Mouse (Mus musculus) kidney, embryonic 14.5 days (tissue): ENCODE data around the gene Tor4a. TPM values are rescaled to one million over a fixed set of nuclear protein-coding genes. Genes with fewer than 3 reads are reported as not detected.

ENCODE experiments used
- ATAC-seq: fragments of 200-750 bp; cut with Nextera tagmentation; 2 replicates; pipeline ENCODE4 v1.8.0; 2017; ENCODE audit warnings: moderate number of reproducible peaks, mild to moderate bottlenecking, moderate TSS enrichment, moderate library complexity; ENCODE audit not compliant: low FRiP score, low TSS enrichment
- H3K27ac ChIP-seq: fragments of 300-500 bp; sonication (generic); 2 replicates; pipeline ENCODE4 v1.5.1; 2014; ENCODE audit warnings: low read depth, mild to moderate bottlenecking, low read length, moderate library complexity, mixed read lengths
- H3K27me3 ChIP-seq: fragments of 300-500 bp; sonication (generic); 2 replicates; pipeline ENCODE4 v1.6.1; 2014; ENCODE audit warnings: mild to moderate bottlenecking, low read length; ENCODE audit not compliant: control insufficient read depth, insufficient read depth
- H3K36me3 ChIP-seq: fragments of 300-500 bp; sonication (generic); 2 replicates; pipeline ENCODE4 v1.6.1; 2014; ENCODE audit warnings: low read length, mixed read lengths; ENCODE audit not compliant: control insufficient read depth, insufficient read depth
- H3K4me1 ChIP-seq: fragments of 300-500 bp; sonication (generic); 2 replicates; pipeline ENCODE4 v1.6.1; 2014; ENCODE audit warnings: low read length, mixed read lengths; ENCODE audit not compliant: control insufficient read depth, insufficient read depth
- H3K4me2 ChIP-seq: fragments of 300-500 bp; sonication (generic); replicated peaks from 2 replicates; pipeline ENCODE4 v1.6.1; 2014; ENCODE audit warnings: low read depth, mild to moderate bottlenecking, low read length
- H3K4me3 ChIP-seq: fragments of 300-500 bp; sonication (generic); 2 replicates; pipeline ENCODE4 v1.5.1; 2014; ENCODE audit warnings: mild to moderate bottlenecking, low read length
- H3K9ac ChIP-seq: fragments of 300-500 bp; sonication (generic); 2 replicates; pipeline ENCODE4 v1.6.1; 2014; ENCODE audit warnings: low read depth, mild to moderate bottlenecking, low read length, moderate library complexity
- H3K9me3 ChIP-seq: fragments of 300-500 bp; sonication (generic); 2 replicates; pipeline ENCODE4 v1.6.1; 2016; ENCODE audit warnings: low read length; ENCODE audit not compliant: control insufficient read depth
- WGBS: fragments of 180-500 bp; shearing (Covaris S2); extraction: QIAGEN DNeasy Blood & Tissue Kit; methylation state at CpG from one replicate; pipeline ENCODE4 v1.1.7; 2014; 5-methylcytosine and 5-hydroxymethylcytosine counted together
- polyA plus RNA-seq: library from polyadenylated mRNA; unstranded; fragments of >200 nt; fragmentation: Nextera tagmentation; extraction: Ambion mirVana; gene quantifications from 2 replicates; pipeline ENCODE4 v1.2.1, GENCODE M21; 2014

Tor4a gene
- polyA plus RNA-seq, 1 experiment from 2014 or later = 11.3 TPM

DNA sequence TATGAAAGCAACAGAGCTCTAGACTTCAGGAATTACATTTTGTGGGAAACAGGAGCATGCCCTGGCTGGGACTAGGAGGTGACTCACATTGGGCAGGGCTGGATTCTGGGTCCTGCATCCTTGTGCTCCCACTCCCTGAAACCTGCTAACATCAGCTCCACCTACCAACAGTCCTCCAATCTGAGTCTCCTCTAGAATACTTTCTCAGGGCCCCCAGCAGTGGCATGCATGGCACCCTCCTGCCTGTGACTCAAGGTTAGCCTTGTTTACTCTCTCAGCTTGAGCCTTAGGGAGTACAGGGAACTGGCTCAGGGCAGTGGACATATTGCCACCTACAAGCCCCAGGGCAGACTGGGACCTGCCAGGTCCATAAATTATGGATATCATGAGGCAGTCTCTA is 41.4 kb upstream of the Tor4a start:
- Histone ChIP-seq H3K9me3 (no peaks in the 10 kb centered on the region), H3K27ac (no peak overlapping the region), H3K36me3 (no peaks in the 10 kb centered on the region), H3K4me3 (no peak overlapping the region), H3K4me2 (no peak overlapping the region), H3K4me1 (peaks cover 12% of the 10 kb centered on the region; the same call in 1 of the 2 replicates), H3K27me3 (peaks cover 10% of the 10 kb centered on the region; the same call in 1 of the 2 replicates), H3K9ac (no peak overlapping the region)
- no peak for ATAC-seq

DNA sequence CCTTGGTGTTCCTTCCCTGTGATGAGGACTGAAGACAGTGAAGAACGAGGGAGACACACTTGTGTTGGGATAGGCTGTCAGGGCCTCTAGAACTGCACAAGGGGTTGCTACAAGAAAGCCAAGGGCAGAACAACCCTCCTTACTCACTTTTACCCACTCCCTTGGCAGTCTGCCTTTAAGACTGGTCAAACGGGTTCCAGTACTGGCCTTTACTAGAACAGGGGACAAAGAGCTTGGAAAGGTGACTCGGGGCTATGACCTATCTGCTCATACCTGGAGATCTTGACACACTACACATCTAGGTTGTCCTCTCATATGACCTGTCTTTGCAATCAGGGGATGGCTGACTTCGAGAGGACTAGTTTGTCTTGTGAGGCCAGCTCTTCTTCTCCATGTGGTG is 40.8 kb upstream of the Tor4a start:
- Histone ChIP-seq H3K9ac (no peak overlapping the region), H3K27ac (no peak overlapping the region), H3K9me3 (no peaks in the 10 kb centered on the region), H3K4me3 (no peak overlapping the region), H3K36me3 (no peaks in the 10 kb centered on the region), H3K4me2 (no peak overlapping the region), H3K27me3 (peaks cover 6% of the 10 kb centered on the region; the same call in 1 of the 2 replicates), H3K4me1 (peaks cover 7% of the 10 kb centered on the region; the same call in 1 of the 2 replicates)
- WGBS = 58% methylated on average over 4 of the region's 4 CpGs
- ATAC-seq = no peak

DNA sequence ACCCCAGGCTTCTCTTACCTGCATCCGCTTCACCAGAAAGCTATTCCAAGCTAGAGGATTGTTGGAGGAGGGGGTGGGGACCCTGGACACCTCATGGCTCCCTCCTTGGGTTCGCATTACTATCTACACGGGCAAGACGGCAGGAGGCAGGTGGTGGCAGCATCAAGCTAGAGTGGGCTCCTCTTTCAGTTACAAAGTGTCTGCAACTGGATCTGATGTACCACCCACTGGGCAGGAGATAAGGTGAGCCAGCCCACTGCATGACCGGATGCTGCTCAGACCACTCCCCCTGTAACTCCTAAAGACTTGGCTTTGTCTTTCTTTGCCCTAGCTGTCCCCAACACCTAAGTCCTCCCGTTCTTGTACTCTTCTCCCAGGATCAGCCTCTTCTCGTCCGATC is 39.9 kb upstream of the Tor4a start, which contains the start of gene Rnf224:
Gene Rnf224 (minus strand): TSS at position 174 of the 400 bp plus-strand sequence.
- H3K36me3 ChIP-seq = no peaks in the 10 kb centered on the region
- no peak within 1 kb of the TSS for H3K9ac ChIP-seq
- H3K27me3 ChIP-seq = no peaks in the 10 kb centered on the region
- H3K4me1 ChIP-seq = peaks cover 5% of the 10 kb centered on the region; the same call in 1 of the 2 replicates
- H3K9me3 ChIP-seq = no peaks in the 10 kb centered on the region
- H3K4me2 ChIP-seq = no peak within 1 kb of the TSS
- ATAC-seq = no peak
- no peak within 1 kb of the TSS for H3K4me3 ChIP-seq
- 32% methylated on average over 8 of the region's 8 CpGs for WGBS
- H3K27ac ChIP-seq = no peak within 1 kb of the TSS

DNA sequence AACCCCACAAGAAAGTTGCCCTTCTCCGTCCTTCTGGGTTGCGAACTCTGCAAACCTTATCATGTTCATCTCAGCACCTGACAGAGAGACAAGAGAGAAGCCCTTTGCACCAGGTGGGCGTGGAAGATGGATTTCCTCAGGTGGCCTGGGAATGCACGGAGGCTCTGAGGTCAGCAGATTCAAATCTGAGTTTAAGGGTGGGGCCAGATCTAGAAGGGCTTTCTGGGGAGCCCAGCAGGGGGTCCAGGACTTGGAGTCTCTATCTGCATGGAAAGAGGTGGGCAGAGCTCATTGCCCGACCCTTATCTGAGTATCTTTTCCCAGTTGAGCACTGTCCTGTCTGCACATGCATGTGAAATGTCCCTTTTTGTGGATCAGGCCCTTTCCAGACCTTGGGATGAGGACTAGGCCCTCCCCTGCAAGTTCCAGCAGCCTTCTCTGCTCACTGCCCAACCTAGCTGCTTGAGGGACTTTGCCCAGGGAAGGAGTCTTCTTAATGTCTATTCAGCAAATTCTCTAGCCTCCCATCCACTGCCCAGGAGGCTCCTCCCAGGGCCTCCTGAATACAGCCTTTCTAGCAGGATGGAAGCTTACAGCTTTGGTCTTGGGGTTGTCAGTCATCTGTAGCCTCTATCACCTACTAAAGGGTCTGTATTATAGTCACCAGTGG is 38.0 kb upstream of the Tor4a start:
- no peak overlapping the region for H3K4me3 ChIP-seq
- H3K9me3 ChIP-seq = no peaks in the 10 kb centered on the region
- no peak for ATAC-seq
- H3K4me2 ChIP-seq = no peak overlapping the region
- WGBS = 68% methylated on average over 5 of the region's 5 CpGs
- H3K9ac ChIP-seq = no peak overlapping the region
- no peaks in the 10 kb centered on the region for H3K36me3 ChIP-seq
- no peak overlapping the region for H3K27ac ChIP-seq
- H3K27me3 ChIP-seq = no peaks in the 10 kb centered on the region
- no peaks in the 10 kb centered on the region for H3K4me1 ChIP-seq

DNA sequence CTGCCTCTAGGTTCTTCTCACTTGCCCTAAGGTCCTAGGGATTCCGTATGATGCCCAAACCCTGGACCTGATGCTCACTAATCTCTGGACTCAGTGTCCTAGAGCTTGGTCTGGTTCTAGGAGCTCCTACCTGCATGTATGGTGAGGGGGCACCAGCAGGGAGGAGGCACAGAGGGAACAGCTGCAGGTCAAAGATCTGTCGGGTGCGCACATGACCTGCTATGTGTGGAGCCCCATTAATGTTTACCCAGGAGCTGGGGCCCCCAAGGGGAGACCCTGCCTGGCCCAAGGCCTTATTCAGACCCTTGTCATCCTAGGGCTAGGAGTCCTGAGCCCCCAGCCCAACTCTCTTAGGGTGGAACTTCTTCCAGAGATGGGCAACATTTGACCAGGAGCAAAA is 37.4 kb upstream of the Tor4a start, which contains the start of gene Slc34a3:
Gene Slc34a3 (minus strand): TSS at position 315 of the 400 bp plus-strand sequence.
- no peak within 1 kb of the TSS for H3K4me3 ChIP-seq
- H3K27ac ChIP-seq = no peak within 1 kb of the TSS
- ATAC-seq = no peak
- 68% methylated on average over 3 of the region's 3 CpGs for WGBS
- H3K27me3 ChIP-seq = no peaks in the 10 kb centered on the region
- H3K4me1 ChIP-seq = no peaks in the 10 kb centered on the region
- no peaks in the 10 kb centered on the region for H3K9me3 ChIP-seq
- H3K9ac ChIP-seq = no peak within 1 kb of the TSS
- H3K4me2 ChIP-seq = no peak within 1 kb of the TSS
- H3K36me3 ChIP-seq = no peaks in the 10 kb centered on the region

DNA sequence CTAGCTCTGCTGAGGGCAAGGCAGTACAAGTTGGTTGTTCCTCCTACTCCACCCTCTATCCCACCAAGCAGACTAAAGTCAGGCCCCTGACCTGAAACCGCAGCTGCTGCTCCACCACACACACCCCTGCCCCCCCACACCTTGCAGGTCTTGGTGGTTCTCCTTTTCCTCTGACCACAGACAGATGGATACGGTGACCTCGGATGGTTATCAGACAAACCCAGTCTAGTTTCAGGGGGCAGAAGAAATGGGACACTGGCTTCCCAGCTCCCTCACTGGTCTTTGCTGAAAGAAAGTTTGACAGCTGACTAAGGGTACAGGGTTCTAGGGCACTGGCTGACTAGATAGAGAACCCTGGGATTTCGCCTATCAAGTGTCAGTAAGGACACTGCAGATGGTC is 36.7 kb upstream of the Tor4a start:
- no peak for ATAC-seq
- 85% methylated on average over 4 of the region's 4 CpGs for WGBS
- Histone ChIP-seq H3K27ac (no peak overlapping the region), H3K9me3 (no peaks in the 10 kb centered on the region), H3K4me3 (no peak overlapping the region), H3K4me1 (no peaks in the 10 kb centered on the region), H3K4me2 (no peak overlapping the region), H3K27me3 (no peaks in the 10 kb centered on the region), H3K9ac (no peak overlapping the region), H3K36me3 (no peaks in the 10 kb centered on the region)

DNA sequence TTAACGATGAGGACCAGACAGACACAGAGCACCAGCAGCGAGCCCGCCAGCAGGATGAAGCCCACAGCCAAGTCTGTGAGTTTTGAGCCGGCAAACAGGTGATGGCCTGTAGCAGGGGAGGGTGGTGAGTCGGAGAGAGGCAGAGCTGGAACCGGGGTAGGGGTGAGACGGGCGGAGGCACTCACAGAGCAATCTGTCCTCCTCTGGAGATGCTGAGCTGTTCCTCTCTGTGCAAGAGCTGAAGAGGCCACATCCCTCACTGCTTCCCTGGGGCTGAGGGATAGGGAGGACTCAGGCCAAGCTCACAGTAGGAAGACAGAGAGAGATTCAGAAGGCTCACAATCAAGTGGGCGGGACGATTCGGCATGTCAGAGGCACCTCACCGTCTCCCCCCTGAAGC is 34.4 kb upstream of the Tor4a start:
- no peaks in the 10 kb centered on the region for H3K36me3 ChIP-seq
- H3K4me2 ChIP-seq = no peak overlapping the region
- no peaks in the 10 kb centered on the region for H3K27me3 ChIP-seq
- H3K27ac ChIP-seq = no peak overlapping the region
- WGBS = 57% methylated on average over 12 of the region's 12 CpGs
- no peak overlapping the region for H3K9ac ChIP-seq
- H3K9me3 ChIP-seq = no peaks in the 10 kb centered on the region
- H3K4me1 ChIP-seq = peaks cover 5% of the 10 kb centered on the region; the same call in 1 of the 2 replicates
- no peak for ATAC-seq
- no peak overlapping the region for H3K4me3 ChIP-seq

DNA sequence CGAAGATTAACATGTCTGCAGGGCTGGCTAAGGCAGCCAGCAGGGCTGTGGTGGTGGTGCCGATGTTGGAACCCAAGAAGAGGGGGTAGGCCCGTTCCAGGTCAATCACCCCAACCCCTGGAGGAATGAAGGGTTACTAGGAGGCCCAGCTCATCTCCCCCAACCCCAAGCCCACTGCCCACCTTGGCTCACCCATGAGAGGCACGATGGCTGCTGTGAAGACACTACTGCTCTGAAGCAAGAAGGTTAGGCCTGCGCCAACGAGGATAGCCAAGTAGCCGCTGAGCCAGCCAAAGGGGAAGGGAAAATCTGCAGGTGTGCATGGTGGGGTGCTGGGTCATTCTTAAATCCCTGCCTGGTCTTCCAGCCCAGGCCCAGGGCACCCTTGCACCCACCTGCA is 33.9 kb upstream of the Tor4a start:
- Histone ChIP-seq H3K4me2 (no peak overlapping the region), H3K27me3 (no peaks in the 10 kb centered on the region), H3K4me3 (no peak overlapping the region), H3K4me1 (peaks cover 9% of the 10 kb centered on the region; the same call in 1 of the 2 replicates), H3K36me3 (no peaks in the 10 kb centered on the region), H3K9me3 (no peaks in the 10 kb centered on the region), H3K9ac (no peak overlapping the region), H3K27ac (no peak overlapping the region)
- no peak for ATAC-seq
- WGBS = 86% methylated on average over 7 of the region's 7 CpGs

DNA sequence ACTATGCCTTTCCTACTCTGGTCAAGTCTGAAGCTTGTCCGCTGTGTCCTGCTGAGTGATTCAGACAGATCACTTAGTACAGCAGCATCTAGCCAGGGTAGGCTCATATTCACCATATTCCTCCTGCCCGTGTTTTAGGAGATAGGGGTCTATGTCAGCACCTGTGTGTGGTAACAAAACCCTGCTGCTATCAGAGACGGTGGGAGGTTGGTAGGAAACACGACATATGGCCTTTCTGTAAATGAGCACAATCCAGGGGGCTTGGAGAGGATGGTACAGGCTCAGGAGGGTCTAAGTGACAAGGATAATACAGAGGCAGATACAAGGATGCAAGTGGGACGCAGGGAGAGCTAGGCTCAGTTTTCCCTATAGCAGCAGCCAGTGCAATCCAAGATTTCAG is 32.9 kb upstream of the Tor4a start:
- no peak overlapping the region for H3K4me2 ChIP-seq
- WGBS = 78% methylated on average over 5 of the region's 5 CpGs
- no peak for ATAC-seq

More for the DNA sequence above, 32.9 kb upstream of the Tor4a start:
- Histone ChIP-seq H3K27ac (no peak overlapping the region), H3K9ac (no peak overlapping the region), H3K4me3 (no peak overlapping the region), H3K9me3 (no peaks in the 10 kb centered on the region), H3K27me3 (no peaks in the 10 kb centered on the region), H3K4me1 (peaks cover 12% of the 10 kb centered on the region; the same call in 1 of the 2 replicates), H3K36me3 (no peaks in the 10 kb centered on the region)
